Mouse (Mus musculus): ENCODE results near the gene Gm3183.
"Not testable (repeated sequence)": the region's sequence is repeated elsewhere in the genome, so short reads cannot be mapped to it uniquely, and the experiment has no call there.

Gm3183 gene

DNA sequence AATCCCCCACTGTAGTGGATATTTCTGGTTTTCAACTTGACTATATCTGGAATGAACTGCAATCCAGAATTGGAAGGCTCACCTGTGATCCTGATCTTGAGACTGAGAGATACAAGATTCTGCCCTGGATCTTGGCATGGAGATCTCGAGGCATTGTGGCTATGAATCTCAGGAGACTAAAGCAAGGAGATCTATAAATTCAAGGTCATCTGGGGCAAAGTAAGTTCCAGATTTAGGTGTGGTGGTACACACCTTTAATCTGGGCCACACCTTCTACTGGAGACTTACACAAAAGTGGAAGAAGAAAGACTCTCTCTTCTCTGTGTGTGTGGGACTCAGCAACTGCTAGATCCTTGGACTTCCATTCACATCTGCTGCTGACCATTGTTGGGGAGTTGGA, at the start of gene Gm3183:
TSS of gene Gm3183 (plus strand) at position 301 of the 400 bp plus-strand sequence.
- DNase-seq = not testable (repeated sequence)
